Mouse (Mus musculus) naive thymus-derived CD4-positive, alpha-beta T cell, adult 2 months (primary cell): ENCODE results near the gene Gm9857.

Source experiments
- DNase-seq: peaks from one replicate; pipeline ENCODE4 v3.0.0-alpha.2; 2011; ENCODE audit warnings: low read depth

Gm9857 gene

DNA sequence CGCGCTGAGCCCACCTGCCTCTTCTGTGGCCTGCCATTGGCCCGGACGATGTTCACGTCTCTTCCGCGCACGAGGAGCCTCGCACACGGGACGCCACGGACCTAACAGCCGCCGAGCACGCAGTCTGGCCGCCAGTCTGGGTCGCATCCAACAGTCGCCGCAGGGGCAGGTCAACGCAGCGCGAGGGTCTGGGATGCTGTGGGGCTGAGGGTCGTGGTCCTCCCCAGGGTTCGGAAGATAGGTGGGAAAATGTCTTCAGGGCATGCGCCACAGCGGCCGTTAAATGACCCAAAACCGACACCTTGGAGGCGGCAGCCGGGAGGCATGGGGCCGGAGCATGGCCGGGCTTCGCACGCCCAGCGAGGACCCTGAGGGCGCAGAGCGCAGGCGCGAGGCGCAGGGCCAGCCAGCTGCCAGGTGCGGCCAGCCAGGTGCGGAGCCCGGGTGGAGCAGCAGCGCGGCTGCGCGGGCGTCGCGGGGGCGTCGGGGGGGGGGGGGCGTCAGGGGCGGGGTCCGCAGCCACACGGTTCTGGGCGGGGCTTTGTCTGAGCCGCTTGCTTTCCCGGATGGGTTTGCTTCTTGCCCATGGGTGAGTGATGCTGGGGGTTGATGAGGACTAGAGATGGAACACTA is at the start of gene Gm9857:
Gm9857 (minus strand) TSS at position 445 of the 633 bp plus-strand sequence.
- DNase-seq = peak; percentile 34

- no peak for DNase-seq
These were observed 46.9 kb upstream of the Gm9857 start for GRCm38 (mm10) chr3:108987009-108987659.

GRCm38 (mm10) chr3:108986534-108986933 is 46.3 kb upstream of the Gm9857 start:
- no peak for DNase-seq

DNA sequence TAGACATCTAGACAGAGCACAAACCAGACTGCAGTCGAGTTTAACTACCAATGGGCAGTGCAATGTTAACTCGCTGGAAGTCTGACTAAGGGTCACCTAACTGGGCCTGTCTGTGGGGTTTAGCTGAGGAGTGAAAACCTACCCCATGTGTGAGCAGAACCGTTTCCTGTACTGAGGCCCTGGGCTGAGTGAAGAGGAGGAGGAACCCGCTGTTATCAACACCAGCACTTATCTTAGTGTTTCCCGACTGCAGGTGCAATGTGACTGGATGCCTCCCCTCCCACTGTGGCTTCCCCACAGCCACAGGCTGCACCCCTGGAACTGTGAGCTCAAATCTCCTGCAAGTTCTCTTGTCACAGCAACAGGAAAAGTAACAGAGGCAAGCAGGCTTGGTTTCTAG is 43.7 kb upstream of the Gm9857 start:
- DNase-seq = no peak

DNA sequence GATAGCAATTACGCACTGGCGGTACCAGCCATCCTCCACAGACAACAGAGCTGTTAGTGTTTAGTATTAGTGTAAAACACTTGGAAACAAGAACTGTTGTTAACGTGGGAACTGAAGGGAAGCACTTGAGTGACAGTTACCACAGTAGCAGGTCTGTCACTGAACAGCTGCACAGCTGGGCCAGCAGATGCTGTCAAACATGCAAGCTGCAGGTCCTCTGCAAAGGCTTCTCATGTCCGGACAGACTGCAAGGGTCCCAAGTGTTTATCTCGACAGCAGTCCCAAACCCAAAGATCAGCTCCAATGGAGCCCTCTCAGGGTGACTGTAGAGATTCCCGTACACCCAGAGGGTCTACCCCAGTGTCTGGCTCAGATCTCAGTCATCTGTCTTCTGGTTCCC is 41.7 kb upstream of the Gm9857 start:
- no peak for DNase-seq

GRCm38 (mm10) chr3:108977340-108978030 is 37.2 kb upstream of the Gm9857 start:
- peak; percentile 64 for DNase-seq

DNA sequence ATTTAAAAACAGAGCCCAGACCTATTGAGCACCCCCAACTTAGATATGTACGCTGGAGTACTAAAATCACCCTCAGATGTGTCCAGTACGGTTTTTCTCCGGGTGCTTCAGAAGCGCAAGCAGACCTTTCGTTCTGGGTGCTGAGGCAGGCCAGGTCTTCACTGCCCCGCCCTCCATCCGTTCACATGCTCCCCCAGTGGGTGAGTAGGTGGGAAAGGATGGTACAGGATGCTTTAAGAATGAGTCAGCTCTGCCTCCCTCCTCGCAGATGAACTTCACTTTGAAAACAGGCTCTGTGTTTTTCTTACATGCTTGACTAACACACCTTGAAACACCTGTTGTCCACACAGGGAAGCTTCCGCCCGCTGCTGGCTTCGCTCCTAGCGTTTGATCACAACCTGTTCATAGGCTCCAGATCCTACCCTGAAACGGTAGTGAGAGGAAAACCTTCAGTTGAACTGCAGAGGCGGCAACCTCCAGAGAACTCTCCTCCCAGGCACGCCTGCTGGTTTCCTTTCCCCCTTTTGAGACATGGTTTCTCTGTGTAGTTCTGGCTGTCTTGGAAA is 34.8 kb upstream of the Gm9857 start:
- no peak for DNase-seq

GRCm38 (mm10) chr3:108973980-108974660 is 33.9 kb upstream of the Gm9857 start:
- no peak for DNase-seq

- no peak for DNase-seq
These were observed 25.8 kb upstream of the Gm9857 start for GRCm38 (mm10) chr3:108966051-108966450.

- no peak for DNase-seq
These were observed 24.3 kb upstream of the Gm9857 start for GRCm38 (mm10) chr3:108964361-108965044.

DNA sequence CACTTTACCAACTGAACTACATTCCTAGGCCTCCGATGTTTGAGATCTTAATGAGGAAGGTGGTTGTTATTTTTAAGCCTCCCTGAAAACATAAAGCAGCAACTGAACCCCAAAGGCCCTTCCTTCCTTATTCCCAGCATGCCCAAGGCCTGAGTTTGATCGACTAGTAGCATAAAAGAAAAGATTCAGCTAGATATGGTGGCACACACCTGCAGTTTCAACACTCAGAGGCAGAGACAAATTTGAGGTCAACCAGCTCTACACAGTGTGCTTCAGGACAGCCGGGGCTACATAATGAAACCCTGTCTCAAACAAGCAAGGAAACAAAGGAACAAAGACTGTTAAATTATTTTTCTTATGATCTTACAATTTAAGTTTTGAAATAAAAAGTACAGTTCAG is 23.5 kb upstream of the Gm9857 start:
- DNase-seq = no peak

DNA sequence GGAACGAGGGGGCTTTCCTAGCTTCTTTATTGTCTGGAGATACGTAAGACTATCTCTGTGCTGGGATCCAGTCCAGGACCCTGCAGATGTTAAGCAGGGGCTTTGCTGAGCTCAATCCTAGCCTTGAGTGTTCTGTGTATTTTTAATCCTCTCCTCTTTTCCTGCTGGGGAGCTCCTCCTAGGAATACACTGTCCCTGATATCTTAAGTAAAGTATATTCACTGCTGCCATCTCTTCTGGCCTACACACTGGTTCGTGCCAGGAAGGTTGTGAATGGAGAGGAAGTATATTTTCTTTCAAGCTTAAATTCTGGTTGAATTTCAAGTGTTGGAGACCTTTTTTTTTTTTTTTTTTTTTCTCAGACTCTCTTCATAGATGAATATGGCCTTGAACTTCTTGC is 23.0 kb upstream of the Gm9857 start:
- no peak for DNase-seq

DNA sequence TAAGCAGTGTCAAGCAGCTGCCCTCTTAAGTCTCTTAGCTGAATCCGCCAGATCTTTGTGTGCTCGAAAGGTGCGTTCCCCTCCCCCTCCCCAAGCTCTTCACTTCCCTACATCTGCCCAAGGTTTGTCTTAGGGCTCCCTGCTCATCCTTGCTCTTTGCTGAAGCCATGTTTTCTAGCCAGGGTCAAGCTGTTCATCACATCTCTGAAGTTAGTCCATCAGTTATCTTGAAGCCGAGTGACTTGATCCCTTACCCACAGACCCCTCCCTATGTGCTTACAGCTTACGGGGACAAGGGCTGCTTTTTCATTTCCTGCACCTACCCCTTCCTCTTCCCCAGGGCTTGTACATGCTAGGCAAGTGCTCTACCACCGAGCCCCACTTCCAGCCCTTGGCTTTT is 21.4 kb upstream of the Gm9857 start:
- DNase-seq = peak; percentile 59

GRCm38 (mm10) chr3:108961226-108961625 is 21.0 kb upstream of the Gm9857 start:
- no peak for DNase-seq

DNA sequence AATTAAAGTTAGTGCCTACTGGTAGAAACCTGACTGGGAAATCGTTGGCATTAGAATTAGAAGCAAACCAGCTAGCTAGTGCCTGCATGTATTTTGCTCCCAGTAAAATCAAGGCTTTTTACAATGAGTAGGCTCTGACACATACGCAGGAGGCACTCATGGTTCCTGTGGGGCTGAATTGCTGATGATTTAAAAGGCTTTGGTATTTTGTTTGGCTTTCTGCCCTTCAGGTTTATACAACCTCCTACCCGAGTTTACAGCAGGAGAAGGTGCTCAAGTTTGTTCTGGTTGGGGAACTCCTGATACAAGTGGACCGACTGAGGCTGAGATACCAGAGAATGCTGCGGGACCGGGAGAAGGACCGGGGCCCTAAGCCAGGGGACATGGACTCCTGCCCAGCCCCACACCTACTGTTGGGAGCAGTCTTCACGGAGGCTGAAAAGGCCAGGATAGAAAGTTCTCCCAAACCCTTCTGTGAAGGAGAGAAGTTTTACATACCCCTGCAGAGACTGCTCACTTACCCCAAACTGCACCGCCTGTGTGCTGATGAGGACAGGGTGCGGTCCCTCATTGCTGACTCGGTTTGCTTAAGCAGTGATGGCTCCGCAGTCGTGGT is 19.5 kb upstream of the Gm9857 start:
- DNase-seq = no peak

- no peak for DNase-seq
These were observed 17.7 kb upstream of the Gm9857 start for GRCm38 (mm10) chr3:108957976-108958375.

DNA sequence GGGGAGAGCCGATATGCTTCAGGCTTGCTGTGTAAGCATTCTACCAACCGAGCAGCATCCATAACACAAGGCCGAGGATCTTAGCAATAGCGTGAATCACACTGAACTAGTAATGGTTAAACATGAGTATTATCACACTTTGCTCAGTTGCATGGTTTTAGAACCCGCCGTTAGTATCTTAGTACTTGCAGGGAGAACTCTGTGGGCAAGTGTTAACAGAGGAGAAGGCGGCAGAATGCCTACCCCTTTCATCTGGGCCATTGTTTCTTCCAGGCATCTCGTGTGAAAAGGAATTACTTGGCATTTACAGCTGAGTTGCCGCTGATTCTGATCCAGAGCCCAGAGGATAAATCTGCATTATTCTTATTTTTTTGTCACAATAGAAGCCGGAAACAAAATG is 751 bp upstream of the Gm9857 start:
- DNase-seq = no peak

- DNase-seq = no peak
These were observed 672 bp downstream of the Gm9857 start, which contains the start of gene Henmt1 for GRCm38 (mm10) chr3:108939573-108939972. Henmt1 (plus strand) TSS chr3:108939873.

GRCm38 (mm10) chr3:108938691-108939090 is 1.6 kb downstream of the Gm9857 start:
- DNase-seq = no peak

GRCm38 (mm10) chr3:108933557-108933956 is 6.7 kb downstream of the Gm9857 start:
- no peak for DNase-seq

DNA sequence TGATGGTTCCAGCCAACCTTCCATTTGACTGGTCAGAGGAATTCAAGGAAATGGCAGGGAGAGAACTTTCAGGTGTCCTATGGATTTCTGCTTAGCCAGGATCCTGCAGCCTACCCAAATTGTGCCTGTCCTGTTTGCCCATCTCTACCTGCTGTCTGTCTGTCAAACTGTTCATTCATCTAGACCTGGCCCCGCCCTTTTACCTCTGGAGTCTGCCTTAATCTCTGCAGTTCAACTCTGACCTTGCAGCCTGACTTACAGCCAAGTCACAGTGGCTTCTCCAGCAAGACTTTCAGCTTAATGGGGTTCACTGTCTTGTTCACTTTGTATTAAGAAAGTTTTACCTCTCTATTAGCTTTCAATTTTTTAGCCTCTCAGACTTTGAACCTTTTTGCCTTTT is 13.9 kb downstream of the Gm9857 start:
- no peak for DNase-seq
